Mouse (Mus musculus) liver, adult (tissue): ENCODE results near the gene Mt1.

Source experiments
- GATA4 ChIP-seq: IDR thresholded peaks from 2 replicates; pipeline ENCODE4 v1.6.1; 2014; ENCODE audit warnings: mild to moderate bottlenecking, low read length; ENCODE audit not compliant: insufficient replicate concordance

The Mt1 gene

GRCm38 (mm10) chr8:94187290-94188002, 8.6 kb downstream of the Mt1 start:
- TF ChIP-seq GATA4 = no peak

GRCm38 (mm10) chr8:94189275-94190031, 10.6 kb downstream of the Mt1 start:
- TF ChIP-seq GATA4 = no peak

GRCm38 (mm10) chr8:94191101-94191691, 12.3 kb downstream of the Mt1 start:
- no peak for TF ChIP-seq GATA4

GRCm38 (mm10) chr8:94192926-94193325, 14.0 kb downstream of the Mt1 start:
- no peak for TF ChIP-seq GATA4

GRCm38 (mm10) chr8:94194591-94195223, 15.8 kb downstream of the Mt1 start:
- TF ChIP-seq GATA4 = no peak

- no peak for TF ChIP-seq GATA4
Measured at GRCm38 (mm10) chr8:94199202-94199869, 20.5 kb downstream of the Mt1 start.

GRCm38 (mm10) chr8:94204043-94204442, 25.2 kb downstream of the Mt1 start:
- no peak for TF ChIP-seq GATA4

- no peak for TF ChIP-seq GATA4
Measured at GRCm38 (mm10) chr8:94205736-94206135, 26.9 kb downstream of the Mt1 start.

GRCm38 (mm10) chr8:94206256-94206655, 27.4 kb downstream of the Mt1 start:
- no peak for TF ChIP-seq GATA4

GRCm38 (mm10) chr8:94207491-94207890, 28.6 kb downstream of the Mt1 start:
- no peak for TF ChIP-seq GATA4

GRCm38 (mm10) chr8:94209639-94210038, 30.8 kb downstream of the Mt1 start:
- TF ChIP-seq GATA4 = no peak

- no peak for TF ChIP-seq GATA4
Measured at GRCm38 (mm10) chr8:94210225-94210624, 31.3 kb downstream of the Mt1 start.

GRCm38 (mm10) chr8:94213819-94214218, 34.9 kb downstream of the Mt1 start:
- TF ChIP-seq GATA4 = no peak

GRCm38 (mm10) chr8:94214252-94215173, 35.6 kb downstream of the Mt1 start, which contains the start of gene Nup93:
TSS of gene Nup93 (plus strand) at chr8:94214564.
- no peak; the same call in 1 of the 2 replicates for TF ChIP-seq GATA4
